Mouse (Mus musculus) liver, adult 2 months (tissue): Measurements from ENCODE around the gene Tmem253.

ENCODE experiments used
- CTCF ChIP-seq: fragments of 200-500 bp; IDR thresholded peaks from 2 replicates; pipeline ENCODE4 v1.5.1; 2011; ENCODE audit warnings: low read depth, low read length, control low read depth
- POLR2A ChIP-seq: fragments of 200-500 bp; IDR thresholded peaks from 2 replicates; pipeline ENCODE4 v1.6.1; 2011; ENCODE audit warnings: low read length, control low read depth; ENCODE audit not compliant: insufficient read depth; ENCODE audit errors: extremely low read depth

DNA sequence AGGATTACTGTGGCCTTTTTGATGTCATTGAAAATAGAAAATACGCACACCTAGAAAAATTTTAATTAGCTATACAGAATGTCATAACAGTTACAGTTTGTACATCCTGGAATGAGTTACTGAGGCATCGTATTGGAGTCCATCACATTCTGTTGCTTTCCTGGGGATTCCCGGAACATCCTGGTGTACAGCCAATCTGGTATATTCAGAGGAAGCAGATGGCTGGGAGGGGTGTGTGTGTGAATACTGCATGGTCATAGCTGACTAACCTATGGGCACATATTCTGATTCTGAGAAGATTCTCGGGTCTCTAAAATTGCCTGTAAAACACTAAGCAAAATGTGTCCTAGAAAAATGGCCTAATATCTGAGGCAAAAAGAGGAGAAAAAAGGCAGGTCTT, 3.4 kb upstream of the Tmem253 start:
- TF ChIP-seq CTCF (no peak), POLR2A (no peak)
